Mouse (Mus musculus) right cerebral cortex, postnatal 36 days (tissue): ENCODE measurements around the gene Ece1.
"Not testable (repeated sequence)": the region's sequence is repeated elsewhere in the genome, so short reads cannot be mapped to it uniquely, and the experiment has no call there.

Experiments used
- DNase-seq, 2 experiments: peaks; one replicate each; pipeline ENCODE4 v3.0.0; 2022; ENCODE audit warnings: low spot score in 2 of 2, mixed read lengths in 1 of 2

The Ece1 gene

DNA sequence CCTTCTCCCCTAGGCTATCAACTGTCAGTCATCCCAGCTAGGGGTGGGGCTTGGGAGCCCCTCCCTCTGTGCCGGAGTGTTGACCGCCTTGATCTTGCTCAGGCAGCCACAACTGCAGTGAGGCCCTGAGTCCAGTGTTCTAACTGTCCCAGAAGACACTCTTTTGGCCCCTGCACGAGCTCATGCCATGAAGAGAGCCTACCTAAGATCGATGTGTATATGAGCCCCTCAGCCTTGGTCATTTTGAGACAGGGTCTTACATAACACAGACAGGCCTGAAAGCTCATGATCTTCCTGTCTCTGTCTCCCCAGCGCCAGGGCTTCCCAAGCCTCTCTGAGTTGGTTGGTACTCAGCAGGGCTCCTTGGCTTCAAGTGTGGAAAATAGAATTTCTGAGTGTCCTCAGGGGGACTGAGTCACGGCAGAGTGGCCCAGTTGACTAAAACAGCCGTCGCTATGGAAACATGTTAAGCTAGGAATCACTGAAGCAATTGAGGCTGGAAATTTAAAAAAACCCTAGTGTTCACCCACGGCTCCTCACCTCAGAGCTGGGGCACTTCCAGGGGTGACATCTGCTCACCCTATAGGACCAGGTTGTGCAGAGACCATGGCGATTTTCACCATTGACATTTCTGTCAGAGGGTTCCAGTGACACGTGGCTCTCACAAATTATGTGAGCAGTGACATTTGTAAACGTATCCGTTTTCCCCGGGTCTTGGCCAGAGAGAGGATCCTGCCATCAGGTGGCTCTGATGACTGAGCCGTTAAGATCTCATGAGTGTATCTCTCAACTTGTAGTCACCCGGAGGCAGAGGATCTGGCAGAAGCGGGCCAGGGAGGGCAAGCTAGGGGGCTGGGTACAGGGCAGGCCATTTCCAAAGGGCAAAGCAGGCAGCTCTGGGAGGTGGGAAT lies 80.1 kb downstream of the Ece1 start:
- DNase-seq, result peak; percentile 36 to 58

DNA sequence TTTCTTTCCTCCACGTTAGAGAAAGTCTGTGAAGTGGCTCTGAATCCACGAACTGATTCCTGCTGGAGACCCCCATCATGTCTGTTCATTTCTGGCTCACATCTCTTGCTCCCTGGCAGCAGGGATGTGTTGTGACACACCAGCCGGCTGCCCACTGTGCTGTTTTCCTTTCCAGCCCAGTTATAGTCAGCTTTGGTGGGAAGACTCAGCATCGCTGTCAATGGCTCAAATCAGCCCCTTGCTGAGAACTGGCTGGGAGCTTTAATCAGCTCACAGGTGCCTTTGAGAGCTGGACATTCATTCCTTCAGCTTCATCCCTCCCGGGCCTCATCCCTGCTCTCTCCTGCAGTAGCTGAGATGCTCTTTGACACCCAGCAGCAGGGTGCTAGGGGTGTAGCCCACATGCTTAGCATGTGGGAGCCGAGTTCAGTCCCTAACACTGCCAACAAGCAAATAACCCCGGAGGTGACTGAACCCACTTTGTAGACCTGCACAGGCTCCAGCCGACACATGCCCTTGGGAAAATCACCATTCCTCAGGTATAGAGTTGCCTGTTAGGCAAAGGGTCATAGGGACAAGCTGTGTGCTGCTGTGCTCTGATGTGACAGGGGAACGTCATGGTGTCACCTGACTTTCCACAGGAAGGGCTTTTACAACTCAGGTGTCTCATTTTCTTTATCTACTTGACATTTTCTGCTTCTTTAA lies 80.9 kb downstream of the Ece1 start:
- DNase-seq, result peak in 1 of 2 experiments; percentile 27

- no peak for DNase-seq
Observed at GRCm38 (mm10) chr4:137943540-137943939, 81.5 kb downstream of the Ece1 start.

- DNase-seq, result no peak
Observed at GRCm38 (mm10) chr4:137945376-137945775, 83.3 kb downstream of the Ece1 start.

DNA sequence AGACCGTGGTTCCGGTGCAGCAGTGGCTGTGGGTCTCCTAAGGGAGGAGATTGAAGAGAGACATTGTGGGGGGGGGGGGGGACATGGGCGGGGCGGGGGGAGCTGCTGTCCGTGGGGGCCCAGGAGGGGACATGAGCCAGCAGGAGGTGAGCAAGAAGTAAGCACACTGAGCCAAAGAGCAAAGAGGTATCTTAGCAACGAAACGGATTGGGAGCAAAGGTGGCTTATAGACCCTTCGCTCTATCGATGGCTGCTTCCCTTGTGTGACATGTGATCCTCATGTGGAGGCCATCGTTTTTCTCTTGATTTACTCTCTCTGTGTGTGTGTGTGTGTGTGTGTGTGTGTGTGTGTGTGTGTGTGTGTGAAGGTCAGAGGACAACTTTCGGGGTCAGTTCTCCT lies 84.4 kb downstream of the Ece1 start:
- no peak for DNase-seq

- peak; percentile 41 to 48 for DNase-seq
Observed at GRCm38 (mm10) chr4:137952840-137953239, 90.8 kb downstream of the Ece1 start.

GRCm38 (mm10) chr4:137954184-137954583 lies 92.1 kb downstream of the Ece1 start:
- DNase-seq, result no peak

DNA sequence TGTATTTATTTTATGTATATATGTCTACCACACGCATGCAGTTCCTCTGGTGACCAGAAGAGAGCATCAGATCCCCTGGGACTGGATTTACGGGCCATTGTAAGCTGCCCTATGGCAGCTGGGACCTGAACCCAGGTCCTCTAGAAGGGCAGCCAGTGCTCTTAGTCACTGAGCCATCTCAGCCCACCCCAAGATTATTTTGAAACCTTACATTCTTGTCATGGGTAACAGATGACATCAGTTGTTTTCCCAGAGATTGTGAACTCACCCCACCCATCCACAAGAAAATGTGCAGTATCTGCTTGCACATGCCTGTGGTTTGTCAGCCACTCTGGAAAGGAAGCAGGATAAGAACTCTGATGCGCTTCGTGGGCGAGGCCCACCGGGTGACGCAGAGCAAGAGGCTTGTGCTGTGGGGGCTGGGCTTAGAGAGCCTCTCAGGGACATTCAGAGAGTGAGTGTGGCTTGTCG lies 92.9 kb downstream of the Ece1 start:
- peak; percentile 39 to 62 for DNase-seq

- no peak for DNase-seq
Observed at GRCm38 (mm10) chr4:137956260-137956659, 94.2 kb downstream of the Ece1 start.

- DNase-seq, result peak; percentile 51 to 64
Observed at GRCm38 (mm10) chr4:137959889-137960665, 98.0 kb downstream of the Ece1 start.

GRCm38 (mm10) chr4:137960757-137961156 lies 98.7 kb downstream of the Ece1 start:
- no peak for DNase-seq

- DNase-seq, result no peak
Observed at GRCm38 (mm10) chr4:137962643-137963350, 100.8 kb downstream of the Ece1 start.

DNA sequence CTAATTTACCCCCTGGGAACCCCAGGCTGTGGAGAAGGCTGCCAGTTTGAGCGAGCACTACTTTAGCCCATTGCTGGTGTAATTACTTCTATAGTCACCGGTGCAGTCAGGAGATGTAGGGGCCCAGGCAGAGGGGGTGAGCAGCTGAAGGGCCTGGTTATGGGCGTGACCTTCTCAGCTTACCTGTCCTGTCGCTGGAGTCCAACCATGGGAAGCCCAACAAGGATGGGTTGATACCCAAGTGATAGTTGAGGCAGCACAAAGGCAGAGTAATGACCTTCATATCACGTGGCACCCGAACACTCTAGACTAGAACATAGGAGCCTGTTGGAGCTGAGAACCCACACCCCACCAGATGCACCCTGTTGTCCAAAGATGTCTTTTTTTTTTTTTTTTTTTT lies 101.4 kb downstream of the Ece1 start:
- no peak for DNase-seq

GRCm38 (mm10) chr4:137963881-137964584 lies 102.0 kb downstream of the Ece1 start:
- DNase-seq, result peak; percentile 68 to 78

GRCm38 (mm10) chr4:137964585-137964930 lies 102.5 kb downstream of the Ece1 start:
- DNase-seq, result no peak

DNA sequence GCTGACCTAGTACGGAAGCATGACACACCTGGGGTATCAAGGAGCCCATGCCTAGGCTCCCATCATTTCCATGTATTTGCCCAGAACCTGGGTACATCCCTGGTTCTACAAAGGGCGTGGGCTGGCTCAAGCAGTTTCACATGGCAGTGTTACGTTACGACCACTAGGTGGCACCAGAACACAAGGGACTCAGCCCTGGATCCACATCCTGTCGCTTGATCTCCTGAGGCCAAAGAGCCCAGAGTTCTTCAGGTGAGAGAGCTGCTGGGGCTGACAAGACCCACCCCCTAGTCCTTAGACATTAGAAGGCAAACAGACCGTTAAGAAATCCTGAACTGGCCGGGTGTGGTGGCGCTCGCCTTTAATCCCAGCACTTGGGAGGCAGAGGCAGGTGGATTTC lies 106.2 kb downstream of the Ece1 start:
- DNase-seq, result peak; percentile 51 to 63

- DNase-seq, result not testable (repeated sequence)
Observed at GRCm38 (mm10) chr4:137970623-137971199, 108.7 kb downstream of the Ece1 start.

DNA sequence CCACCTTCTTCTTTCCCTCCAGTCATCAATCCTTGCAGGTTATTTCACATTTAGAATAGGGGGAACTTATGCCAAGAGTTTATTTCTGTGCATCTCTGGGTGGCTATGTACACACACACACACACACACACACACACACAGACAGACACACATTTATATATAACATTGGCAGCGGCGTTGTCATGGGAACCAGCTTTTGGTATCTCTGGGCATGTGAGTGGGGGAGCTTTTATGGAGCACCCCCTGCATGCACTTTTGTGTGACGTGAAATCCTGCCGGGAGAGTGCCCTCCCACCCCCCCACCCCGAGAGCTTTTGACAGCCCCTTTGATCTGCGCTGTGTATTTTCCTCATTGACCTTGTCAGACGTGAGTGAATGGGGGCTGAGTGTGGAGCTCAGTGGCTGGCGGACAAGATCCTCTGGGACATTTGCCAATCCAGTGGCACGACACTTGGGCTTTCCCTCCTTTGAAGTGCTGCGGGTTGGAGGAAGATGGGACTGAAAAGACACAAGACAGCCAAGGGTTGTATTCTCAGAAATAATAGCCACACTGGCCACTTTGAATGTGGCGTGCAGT lies 112.9 kb downstream of the Ece1 start:
- DNase-seq, result not testable (repeated sequence)

DNA sequence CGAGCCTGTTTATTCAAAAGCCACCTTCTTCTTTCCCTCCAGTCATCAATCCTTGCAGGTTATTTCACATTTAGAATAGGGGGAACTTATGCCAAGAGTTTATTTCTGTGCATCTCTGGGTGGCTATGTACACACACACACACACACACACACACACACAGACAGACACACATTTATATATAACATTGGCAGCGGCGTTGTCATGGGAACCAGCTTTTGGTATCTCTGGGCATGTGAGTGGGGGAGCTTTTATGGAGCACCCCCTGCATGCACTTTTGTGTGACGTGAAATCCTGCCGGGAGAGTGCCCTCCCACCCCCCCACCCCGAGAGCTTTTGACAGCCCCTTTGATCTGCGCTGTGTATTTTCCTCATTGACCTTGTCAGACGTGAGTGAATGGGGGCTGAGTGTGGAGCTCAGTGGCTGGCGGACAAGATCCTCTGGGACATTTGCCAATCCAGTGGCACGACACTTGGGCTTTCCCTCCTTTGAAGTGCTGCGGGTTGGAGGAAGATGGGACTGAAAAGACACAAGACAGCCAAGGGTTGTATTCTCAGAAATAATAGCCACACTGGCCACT lies 117.1 kb downstream of the Ece1 start:
- DNase-seq, result not testable (repeated sequence)

- no peak for DNase-seq
Observed at GRCm38 (mm10) chr4:137982869-137983268, 120.8 kb downstream of the Ece1 start.
